Comparison of ENCODE assay signal across 26 mouse cellular contexts in the genomic region with DNA sequence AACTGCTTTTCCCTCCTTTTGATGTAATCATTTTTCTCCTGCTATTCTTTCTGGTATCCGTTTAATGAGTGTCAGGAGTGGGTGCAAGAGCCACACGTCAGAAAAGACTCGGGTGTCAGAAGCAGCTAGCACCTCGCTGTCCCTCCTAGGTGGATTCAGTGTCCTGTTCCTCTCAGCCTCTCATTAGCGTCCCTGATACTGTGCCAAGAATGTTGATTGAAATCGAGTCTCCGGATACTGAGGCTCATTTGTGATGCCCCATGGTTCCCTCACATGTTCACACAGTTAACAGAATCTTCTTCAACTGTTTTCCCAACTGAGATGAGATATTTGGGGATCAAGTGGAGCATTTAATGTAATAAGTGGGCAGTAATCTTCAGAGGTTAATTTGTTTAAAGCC. TPM values are rescaled to one million over a fixed set of nuclear protein-coding genes. Genes with fewer than 3 reads are reported as not detected.
DNase-seq lines count a peak whose midpoint lies in the region; ATAC-seq lines count a peak whose summit lies in the region.
"Had no signal": no experiment of that assay in that cellular context is flagged by ENCODE, and none has a peak within 500 bp of the region (broad histone marks: within the 10 kb centered on the region; RNA-seq: fewer than 3 reads in every experiment).

No protein-coding gene starts in this region.

- peak overlapping the region; percentile 0; the same call in 1 of the 2 replicates for H3K27ac ChIP-seq in hindbrain, embryonic 15.5 days (replicated peaks)
- H3K27ac ChIP-seq in hindbrain, embryonic 16.5 days (ENCODE audit: low read depth, low read length), result no peak overlapping the region
- H3K27ac ChIP-seq: embryonic facial prominence, embryonic 15.5 days; forebrain, embryonic 10.5 days; forebrain, embryonic 15.5 days; heart, adult 2 months; heart, embryonic 15.5 days had no signal

- peaks cover 32% of the 10 kb centered on the region for H3K4me1 ChIP-seq in hindbrain, embryonic 15.5 days (replicated peaks)
- peaks cover 6% of the 10 kb centered on the region for H3K4me1 ChIP-seq in hindbrain, embryonic 16.5 days (ENCODE audit: control insufficient read depth, insufficient read depth, low read depth, low read length)
- H3K4me1 ChIP-seq: embryonic facial prominence, embryonic 15.5 days; heart, embryonic 15.5 days had no signal

- no peak overlapping the region for H3K4me2 ChIP-seq in hindbrain, embryonic 15.5 days
- H3K4me2 ChIP-seq in hindbrain, embryonic 16.5 days (ENCODE audit: low read length), result no peak overlapping the region
- H3K4me2 ChIP-seq: embryonic facial prominence, embryonic 15.5 days; forebrain, embryonic 15.5 days; heart, embryonic 11.5 days; heart, embryonic 15.5 days had no signal

- no peaks in the 10 kb centered on the region for H3K9me3 ChIP-seq in hindbrain, embryonic 15.5 days
- no peaks in the 10 kb centered on the region for H3K9me3 ChIP-seq in hindbrain, embryonic 16.5 days (ENCODE audit: control insufficient read depth, low read length)
- H3K9me3 ChIP-seq: embryonic facial prominence, embryonic 15.5 days; forebrain, embryonic 10.5 days; forebrain, embryonic 15.5 days; G1E; heart, embryonic 15.5 days had no signal

- H3K36me3 ChIP-seq in hindbrain, embryonic 15.5 days, result no peaks in the 10 kb centered on the region
- no peaks in the 10 kb centered on the region for H3K36me3 ChIP-seq in hindbrain, embryonic 16.5 days (ENCODE audit: control insufficient read depth, insufficient read depth, low read length)
- H3K36me3 ChIP-seq: embryonic facial prominence, embryonic 15.5 days; forebrain, embryonic 10.5 days; forebrain, embryonic 15.5 days; G1E; heart, embryonic 15.5 days had no signal

- H3K9ac ChIP-seq in hindbrain, embryonic 15.5 days, result no peak overlapping the region
- H3K9ac ChIP-seq in hindbrain, embryonic 16.5 days (ENCODE audit: low read depth, low read length), result no peak overlapping the region
- H3K9ac ChIP-seq: embryonic facial prominence, embryonic 15.5 days; forebrain, embryonic 15.5 days; heart, embryonic 15.5 days had no signal

- H3K27me3 ChIP-seq in hindbrain, embryonic 15.5 days, result no peaks in the 10 kb centered on the region
- H3K27me3 ChIP-seq in hindbrain, embryonic 16.5 days (replicated peaks; ENCODE audit: control insufficient read depth, insufficient read depth, low read length), result no peaks in the 10 kb centered on the region
- H3K27me3 ChIP-seq: embryonic facial prominence, embryonic 15.5 days; forebrain, embryonic 15.5 days; heart, embryonic 15.5 days; Patski had no signal

- H3K4me3 ChIP-seq in hindbrain, embryonic 15.5 days, result no peak overlapping the region
- H3K4me3 ChIP-seq in hindbrain, embryonic 16.5 days (ENCODE audit: low read length), result no peak overlapping the region
- H3K4me3 ChIP-seq: embryonic facial prominence, embryonic 15.5 days; erythroblast, embryonic 14.5 days; forebrain, embryonic 10.5 days; forebrain, embryonic 15.5 days; heart, adult 2 months; heart, embryonic 15.5 days had no signal

- WGBS in hindbrain, embryonic 15.5 days, result 28% methylated on average over 7 of the region's 7 CpGs
- WGBS in hindbrain, embryonic 16.5 days, result 31% methylated on average over 7 of the region's 7 CpGs

- peak; percentile 27 to 42 for DNase-seq in cerebellum, postnatal 10 days
- no peak for DNase-seq in cerebellum, postnatal 36 days
- DNase-seq in retina, postnatal 1 day, result peak; percentile 86
- DNase-seq in retina, embryonic 14.5 days (ENCODE audit: low spot score), result no peak
- DNase-seq in gastrocnemius, postnatal 25 days, result no peak
- DNase-seq: adrenal gland, postnatal 14 days; B cell, adult 2 months; cerebellum, adult 18-20 months; cerebellum, adult 9-11 months; embryo, embryonic 11 days; gastrocnemius, postnatal 10 days; heart, adult 2 months; heart, postnatal 14 days; kidney, adult 11 months had no signal

- ATAC-seq in hindbrain, embryonic 15.5 days (ENCODE audit: low FRiP score, low read depth), result no peak
- ATAC-seq in hindbrain, embryonic 16.5 days, result no peak
- ATAC-seq: activated CD4-positive, CD25-positive, alpha-beta regulatory T cell, adult 4 months; CD4-positive, CD25-positive, alpha-beta regulatory T cell, adult 4 months; forebrain, embryonic 15.5 days; Patski had no signal

RNA-seq across cellular contexts. Expression of a gene that starts 58.8 kb away (rescaled TPM):
- polyA plus RNA-seq in hindbrain, embryonic 15.5 days (2015; fragmentation: Nextera tagmentation; extraction: Ambion mirVana), result 55.6 and 64.2 TPM in 2 replicates
- polyA plus RNA-seq in hindbrain, embryonic 16.5 days (2015; fragmentation: Nextera tagmentation; extraction: Ambion mirVana), result 52.2 and 55.9 TPM in 2 replicates
- 10 to 100 TPM in 1 of 2 experiments, 1 to 10 TPM in 1; 8.1 to 11.3 TPM for total RNA-seq in gastrocnemius, postnatal 25 days (2021)

Comparison
In these comparisons a context has a peak if more than half of its experiments do, and no peak if none do; other contexts are left out.
1. DNase-seq: peak in cerebellum, postnatal 10 days (2 of 2) and retina, postnatal 1 day (single experiment); none in cerebellum, postnatal 36 days (0 of 2), retina, embryonic 14.5 days (single experiment) and gastrocnemius, postnatal 25 days (single experiment).